Mouse (Mus musculus) liver, embryonic 15.5 days (tissue): ENCODE results near the gene Camta1. TPM values are rescaled to one million over a fixed set of nuclear protein-coding genes. Genes with fewer than 3 reads are reported as not detected.

Source experiments
- ATAC-seq: fragments of 200-750 bp; cut with Nextera tagmentation; 2 replicates; pipeline ENCODE4 v1.8.0; 2017; ENCODE audit warnings: moderate number of reproducible peaks, mild to moderate bottlenecking, moderate library complexity; ENCODE audit not compliant: insufficient read depth
- H3K27ac ChIP-seq: fragments of 300-500 bp; sonication (generic); replicated peaks from 2 replicates; pipeline ENCODE4 v1.5.1; 2015; ENCODE audit warnings: mild to moderate bottlenecking, inconsistent platforms
- H3K27me3 ChIP-seq: fragments of 300-500 bp; sonication (generic); 2 replicates; pipeline ENCODE4 v1.6.1; 2015; ENCODE audit warnings: mild to moderate bottlenecking, inconsistent platforms
- H3K36me3 ChIP-seq: fragments of 300-500 bp; sonication (generic); replicated peaks from 2 replicates; pipeline ENCODE4 v1.6.1; 2015; ENCODE audit warnings: moderate library complexity, mild to moderate bottlenecking, inconsistent platforms
- H3K4me1 ChIP-seq: fragments of 300-500 bp; sonication (generic); replicated peaks from 2 replicates; pipeline ENCODE4 v1.6.1; 2015; ENCODE audit warnings: inconsistent platforms
- H3K4me2 ChIP-seq: fragments of 300-500 bp; sonication (generic); 2 replicates; pipeline ENCODE4 v1.6.1; 2015; ENCODE audit warnings: moderate library complexity, mild to moderate bottlenecking, inconsistent platforms
- H3K4me3 ChIP-seq: fragments of 300-500 bp; sonication (generic); replicated peaks from 2 replicates; pipeline ENCODE4 v1.5.1; 2015; ENCODE audit warnings: mild to moderate bottlenecking, inconsistent platforms
- H3K9ac ChIP-seq: fragments of 300-500 bp; sonication (generic); 2 replicates; pipeline ENCODE4 v1.6.1; 2015; ENCODE audit warnings: moderate library complexity, mild to moderate bottlenecking, inconsistent platforms
- H3K9me3 ChIP-seq: fragments of 300-500 bp; sonication (generic); replicated peaks from 2 replicates; pipeline ENCODE4 v1.6.1; 2016; ENCODE audit warnings: inconsistent platforms
- WGBS: fragments of 180-500 bp; shearing (Covaris S2); methylation state at CpG from one replicate; pipeline ENCODE4 v1.1.7; 2015; ENCODE audit warnings: mixed read lengths; ENCODE audit not compliant: insufficient replicate concordance; 5-methylcytosine and 5-hydroxymethylcytosine counted together
- polyA plus RNA-seq: library from polyadenylated mRNA; unstranded; fragments of >200 nt; fragmentation: Nextera tagmentation; extraction: Ambion mirVana; gene quantifications from 2 replicates; pipeline ENCODE4 v1.2.1, GENCODE M21; 2015

Camta1 gene
- polyA plus RNA-seq, 1 experiment from 2014 or later: 31.1 TPM

DNA sequence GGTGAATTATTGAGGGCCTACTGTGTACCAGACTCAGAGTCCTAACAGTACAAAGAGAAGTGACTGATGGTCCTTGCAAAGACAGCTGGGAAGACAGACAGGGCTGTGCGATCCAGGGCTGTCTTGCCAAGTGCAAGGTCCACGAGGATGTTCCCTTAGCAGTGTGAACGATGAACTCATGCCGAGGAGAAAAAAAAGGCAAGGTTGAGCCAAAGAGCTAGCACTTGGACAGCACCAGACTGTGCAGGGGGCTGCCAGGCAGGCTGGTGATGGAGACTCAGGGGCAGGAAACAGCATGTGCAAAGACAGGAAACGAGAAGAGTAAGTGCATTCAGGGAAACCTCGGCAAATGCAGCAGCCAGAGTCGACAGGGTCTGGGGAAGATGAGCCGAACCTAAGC lies 266.6 kb downstream of the Camta1 start:
- H3K9ac ChIP-seq: no peak overlapping the region
- no peaks in the 10 kb centered on the region for H3K36me3 ChIP-seq
- no peaks in the 10 kb centered on the region for H3K9me3 ChIP-seq
- no peaks in the 10 kb centered on the region for H3K27me3 ChIP-seq
- H3K4me3 ChIP-seq: no peak overlapping the region
- no peak overlapping the region for H3K27ac ChIP-seq
- no peak for ATAC-seq
- no peaks in the 10 kb centered on the region for H3K4me1 ChIP-seq
- WGBS: 39% methylated on average over 8 of the region's 8 CpGs
- no peak overlapping the region for H3K4me2 ChIP-seq

DNA sequence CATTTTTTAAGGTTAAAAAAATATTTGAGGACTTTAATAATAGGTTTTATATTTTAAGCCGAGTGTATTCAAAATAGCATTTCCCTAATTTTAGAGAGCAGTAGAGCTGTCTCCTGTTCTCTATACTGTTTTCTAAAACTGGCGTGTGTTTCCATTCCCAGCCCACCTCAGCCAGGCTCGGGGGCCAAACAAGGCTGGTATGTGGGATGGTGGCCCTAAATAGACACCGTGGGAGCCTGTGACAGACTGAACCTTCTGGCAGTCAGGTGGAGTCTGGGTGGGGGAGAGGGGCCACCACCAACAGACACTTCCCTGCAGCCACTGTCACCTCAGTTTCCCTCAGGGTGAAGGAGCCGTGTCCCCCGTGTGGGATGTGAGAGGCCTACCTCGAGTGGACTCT lies 268.6 kb downstream of the Camta1 start:
- no peak overlapping the region for H3K4me3 ChIP-seq
- no peaks in the 10 kb centered on the region for H3K36me3 ChIP-seq
- WGBS: 52% methylated on average over 7 of the region's 7 CpGs
- H3K9me3 ChIP-seq: no peaks in the 10 kb centered on the region
- H3K4me1 ChIP-seq: no peaks in the 10 kb centered on the region
- no peak for ATAC-seq
- H3K4me2 ChIP-seq: no peak overlapping the region
- H3K9ac ChIP-seq: no peak overlapping the region
- no peaks in the 10 kb centered on the region for H3K27me3 ChIP-seq
- H3K27ac ChIP-seq: no peak overlapping the region

DNA sequence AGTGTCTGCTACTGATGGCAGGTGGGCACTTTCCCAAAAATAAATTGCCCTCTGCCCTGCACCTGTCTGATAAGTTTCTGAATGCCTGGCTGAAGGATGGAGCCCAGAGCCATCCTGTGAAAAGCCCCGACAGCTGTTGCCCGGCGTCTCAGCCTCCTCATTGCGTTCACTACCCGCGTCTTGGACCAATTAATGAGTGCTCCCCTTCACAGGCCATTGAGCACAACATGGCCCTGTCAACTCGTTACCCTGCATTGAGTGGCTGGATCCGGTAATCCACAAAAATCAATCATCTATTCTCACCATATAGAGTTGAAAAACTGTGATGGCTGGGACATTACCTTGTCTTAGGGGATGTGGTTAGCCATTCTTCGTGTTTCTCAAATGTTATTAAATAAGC lies 275.6 kb downstream of the Camta1 start:
- H3K27ac ChIP-seq: no peak overlapping the region
- ATAC-seq: no peak

DNA sequence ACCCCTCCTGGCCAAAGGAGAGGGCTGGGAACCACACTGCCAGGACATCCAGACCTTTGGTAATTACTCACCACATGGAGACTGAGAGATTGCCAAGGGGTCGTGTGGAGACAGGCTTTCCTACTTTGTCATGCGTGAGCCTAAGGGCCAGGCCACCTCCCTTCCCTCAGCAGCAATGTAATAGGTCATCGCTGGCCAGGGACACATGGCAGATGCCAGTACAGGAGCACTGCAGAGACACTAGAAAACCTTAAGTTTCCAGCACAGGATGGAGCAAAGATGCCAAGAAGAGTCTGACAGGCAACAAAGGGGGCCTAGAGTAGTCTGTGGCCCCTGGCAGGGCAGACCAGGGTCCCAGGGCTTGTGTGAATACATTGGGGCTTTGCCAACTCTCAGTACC lies 283.7 kb downstream of the Camta1 start:
- no peaks in the 10 kb centered on the region for H3K4me1 ChIP-seq
- no peaks in the 10 kb centered on the region for H3K9me3 ChIP-seq
- no peak overlapping the region for H3K4me2 ChIP-seq
- no peak overlapping the region for H3K4me3 ChIP-seq
- no peak overlapping the region for H3K27ac ChIP-seq
- H3K9ac ChIP-seq: no peak overlapping the region
- whole genome bisulfite sequencing: 45% methylated on average over 3 of the region's 3 CpGs
- H3K27me3 ChIP-seq: no peaks in the 10 kb centered on the region
- H3K36me3 ChIP-seq: no peaks in the 10 kb centered on the region
- ATAC-seq: no peak

More for the DNA sequence above, 275.6 kb downstream of the Camta1 start:
- Histone ChIP-seq H3K4me3 (no peak overlapping the region), H3K4me1 (no peaks in the 10 kb centered on the region), H3K4me2 (no peak overlapping the region), H3K36me3 (no peaks in the 10 kb centered on the region), H3K27me3 (no peaks in the 10 kb centered on the region), H3K9me3 (no peaks in the 10 kb centered on the region), H3K9ac (no peak overlapping the region)
- WGBS: 68% methylated on average over 9 of the region's 9 CpGs

DNA sequence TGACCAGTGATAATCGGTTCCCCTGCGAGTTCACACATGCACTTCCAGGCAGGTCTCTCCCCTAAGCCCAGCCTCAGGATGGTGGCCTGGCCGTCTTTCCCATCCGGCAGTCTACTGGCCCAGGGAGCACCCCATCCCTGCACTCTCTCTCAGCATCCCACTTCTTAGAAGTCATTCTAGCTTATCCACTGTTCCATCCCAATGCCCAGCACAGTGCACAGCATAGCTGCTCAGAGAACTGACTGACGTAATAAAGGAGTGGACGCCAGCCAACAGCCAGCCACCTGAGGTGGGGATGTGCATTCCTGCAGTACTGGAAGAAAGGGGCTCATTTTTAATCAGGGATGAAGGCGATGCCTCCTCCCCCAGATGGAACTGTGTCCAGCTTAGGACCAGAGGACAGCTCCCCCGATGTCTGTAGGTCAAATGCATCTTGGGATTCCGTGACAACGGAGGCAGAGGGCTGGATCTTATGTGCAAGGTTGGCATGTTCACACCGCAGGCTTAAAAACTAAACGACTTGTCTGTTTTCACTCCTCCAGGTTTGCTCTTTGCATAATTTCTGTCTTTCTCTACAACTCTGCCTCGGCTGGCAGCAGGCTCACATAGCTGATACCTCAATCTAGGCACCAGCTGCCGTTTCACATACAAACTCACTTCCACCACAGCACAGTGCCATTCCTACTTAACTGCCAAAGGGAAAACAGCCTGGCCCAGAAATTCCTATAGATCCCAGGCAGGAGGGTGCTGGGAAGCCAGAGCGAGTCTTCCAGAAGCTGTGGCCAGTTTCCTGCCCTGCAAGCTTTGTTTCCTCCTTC lies 285.2 kb downstream of the Camta1 start:
- no peaks in the 10 kb centered on the region for H3K36me3 ChIP-seq
- 57% methylated on average over 15 of the region's 15 CpGs for WGBS
- no peak for ATAC-seq

DNA sequence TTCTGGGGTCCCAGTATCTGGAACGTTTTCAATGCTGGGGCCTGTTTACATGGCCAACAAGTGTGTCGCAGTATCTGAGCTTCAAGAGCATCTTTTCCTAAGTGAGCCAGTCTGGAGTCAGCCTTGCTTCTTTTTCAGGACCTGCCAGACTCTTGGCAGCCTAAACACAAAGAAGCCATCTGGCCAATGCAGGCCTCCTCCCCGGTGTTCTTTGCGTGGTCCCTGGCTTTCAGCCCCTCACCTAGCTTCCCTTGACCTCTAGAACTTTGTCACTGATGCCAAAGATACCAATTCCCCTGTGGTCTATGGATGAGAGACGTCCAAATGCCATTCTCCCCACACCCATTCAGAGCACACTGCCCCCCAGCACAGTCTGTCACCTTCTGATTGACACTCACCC lies 289.0 kb downstream of the Camta1 start:
- Histone ChIP-seq H3K4me1 (no peaks in the 10 kb centered on the region), H3K36me3 (no peaks in the 10 kb centered on the region), H3K27ac (no peak overlapping the region), H3K27me3 (no peaks in the 10 kb centered on the region), H3K9me3 (no peaks in the 10 kb centered on the region), H3K4me3 (no peak overlapping the region), H3K9ac (no peak overlapping the region), H3K4me2 (no peak overlapping the region)
- 49% methylated on average over 5 of the region's 5 CpGs for WGBS
- ATAC-seq: no peak

More for the DNA sequence above, 285.2 kb downstream of the Camta1 start:
- no peak overlapping the region for H3K4me2 ChIP-seq
- no peak overlapping the region for H3K4me3 ChIP-seq
- no peaks in the 10 kb centered on the region for H3K27me3 ChIP-seq
- H3K27ac ChIP-seq: no peak overlapping the region
- H3K9ac ChIP-seq: no peak overlapping the region
- no peaks in the 10 kb centered on the region for H3K4me1 ChIP-seq
- no peaks in the 10 kb centered on the region for H3K9me3 ChIP-seq

DNA sequence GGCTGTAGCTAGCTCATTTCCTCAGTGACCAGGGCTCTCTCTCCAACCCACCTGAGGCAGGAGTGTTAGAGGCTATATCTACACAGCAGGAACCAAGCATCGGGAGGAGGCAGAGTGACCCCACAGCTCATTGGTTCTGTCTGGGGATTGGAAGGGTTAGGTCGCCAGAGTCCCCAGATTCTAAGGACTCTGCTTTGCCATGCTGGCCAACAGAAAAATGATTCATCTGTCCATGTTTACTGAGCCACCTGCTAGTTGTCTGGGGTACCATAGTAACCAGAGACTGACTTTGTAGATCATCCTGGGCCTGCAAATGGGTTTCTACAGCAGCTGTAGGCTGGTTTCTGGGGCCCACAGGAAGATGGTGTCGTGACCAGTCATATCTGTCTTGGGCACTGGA lies 292.1 kb downstream of the Camta1 start:
- Histone ChIP-seq H3K27me3 (no peaks in the 10 kb centered on the region), H3K4me1 (no peaks in the 10 kb centered on the region), H3K9me3 (no peaks in the 10 kb centered on the region), H3K27ac (no peak overlapping the region), H3K4me3 (no peak overlapping the region), H3K9ac (no peak overlapping the region), H3K4me2 (no peak overlapping the region), H3K36me3 (no peaks in the 10 kb centered on the region)
- WGBS: 57% methylated on average over 3 of the region's 3 CpGs
- no peak for ATAC-seq

DNA sequence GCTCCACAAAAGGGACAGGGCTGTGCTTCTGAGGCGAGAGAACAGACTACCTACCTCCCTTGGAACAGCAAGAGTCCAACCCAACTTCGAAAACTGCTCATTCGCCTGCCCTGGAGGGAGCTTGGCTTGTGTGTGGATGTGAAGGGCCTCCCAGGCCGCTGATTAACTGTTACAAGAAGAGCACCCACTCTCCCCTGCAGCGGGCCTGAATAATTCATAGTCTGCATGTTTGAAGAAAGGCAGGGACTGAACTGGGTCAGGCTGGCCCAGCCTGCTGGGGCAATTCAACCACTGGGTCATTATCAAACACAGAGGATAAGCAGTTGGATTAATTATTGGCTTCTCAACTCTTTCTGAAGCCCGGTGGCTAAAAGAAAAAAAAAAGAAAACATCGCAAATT lies 292.8 kb downstream of the Camta1 start:
- ATAC-seq: no peak
- Histone ChIP-seq H3K36me3 (no peaks in the 10 kb centered on the region), H3K27ac (no peak overlapping the region), H3K9me3 (no peaks in the 10 kb centered on the region), H3K4me2 (no peak overlapping the region), H3K9ac (no peak overlapping the region), H3K4me1 (no peaks in the 10 kb centered on the region), H3K27me3 (no peaks in the 10 kb centered on the region), H3K4me3 (no peak overlapping the region)
- 45% methylated on average over 7 of the region's 7 CpGs for WGBS

DNA sequence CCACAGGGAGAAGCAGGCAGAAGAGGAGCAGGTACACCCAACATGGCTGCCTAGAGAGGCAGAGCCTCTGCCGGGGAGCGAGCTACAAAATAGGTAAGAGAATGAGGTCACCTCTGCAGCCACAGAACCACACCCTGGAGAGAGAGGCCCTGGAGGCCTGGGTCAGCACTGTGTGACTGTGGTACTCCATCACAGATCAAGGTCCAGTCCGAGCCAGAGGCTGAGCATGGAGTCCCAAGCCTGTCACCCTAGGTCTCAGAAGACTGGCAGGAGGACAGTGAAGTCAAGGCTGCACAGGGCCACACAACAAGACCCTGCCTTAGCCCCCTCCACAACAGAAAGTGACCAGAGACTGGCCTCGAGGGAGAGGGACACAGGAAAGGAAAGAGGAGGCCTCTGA lies 294.6 kb downstream of the Camta1 start:
- 43% methylated on average over 4 of the region's 4 CpGs for WGBS
- no peaks in the 10 kb centered on the region for H3K4me1 ChIP-seq
- H3K4me2 ChIP-seq: no peak overlapping the region
- no peak overlapping the region for H3K4me3 ChIP-seq
- no peak for ATAC-seq
- H3K27ac ChIP-seq: no peak overlapping the region
- H3K27me3 ChIP-seq: no peaks in the 10 kb centered on the region
- H3K36me3 ChIP-seq: no peaks in the 10 kb centered on the region
- no peak overlapping the region for H3K9ac ChIP-seq
- H3K9me3 ChIP-seq: no peaks in the 10 kb centered on the region

DNA sequence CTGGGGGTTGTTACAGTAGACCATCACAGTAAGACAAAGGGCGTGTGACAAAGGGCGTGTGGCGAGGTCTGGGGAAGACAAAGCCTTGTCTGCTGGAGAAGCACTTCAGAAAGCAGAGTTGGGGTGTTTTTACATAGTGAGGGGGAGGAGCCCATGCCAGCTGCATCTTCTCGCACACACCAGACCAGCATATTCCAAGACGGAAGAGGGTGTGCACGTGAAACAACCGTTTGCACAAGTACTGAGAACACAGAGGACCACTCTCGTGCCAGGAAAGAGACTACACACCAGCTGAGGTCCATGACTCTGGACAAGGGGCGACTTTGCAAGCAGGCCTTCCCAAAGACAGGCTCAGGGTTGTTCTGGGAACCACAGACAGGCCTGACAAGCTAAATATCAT lies 306.2 kb downstream of the Camta1 start:
- Histone ChIP-seq H3K27me3 (no peaks in the 10 kb centered on the region), H3K4me3 (no peak overlapping the region), H3K36me3 (no peaks in the 10 kb centered on the region), H3K9ac (no peak overlapping the region), H3K27ac (no peak overlapping the region), H3K9me3 (no peaks in the 10 kb centered on the region), H3K4me2 (no peak overlapping the region), H3K4me1 (no peaks in the 10 kb centered on the region)
- 60% methylated on average over 9 of the region's 9 CpGs for WGBS
- ATAC-seq: no peak

GRCm38 (mm10) chr4:151549523-151549922 lies 312.2 kb downstream of the Camta1 start:
- no peak overlapping the region for H3K27ac ChIP-seq
- H3K4me2 ChIP-seq: no peak overlapping the region
- H3K4me1 ChIP-seq: no peaks in the 10 kb centered on the region
- 59% methylated on average over 10 of the region's 10 CpGs for WGBS
- H3K36me3 ChIP-seq: no peaks in the 10 kb centered on the region
- H3K27me3 ChIP-seq: no peaks in the 10 kb centered on the region
- no peak for ATAC-seq
- no peak overlapping the region for H3K9ac ChIP-seq
- H3K9me3 ChIP-seq: no peaks in the 10 kb centered on the region
- no peak overlapping the region for H3K4me3 ChIP-seq

DNA sequence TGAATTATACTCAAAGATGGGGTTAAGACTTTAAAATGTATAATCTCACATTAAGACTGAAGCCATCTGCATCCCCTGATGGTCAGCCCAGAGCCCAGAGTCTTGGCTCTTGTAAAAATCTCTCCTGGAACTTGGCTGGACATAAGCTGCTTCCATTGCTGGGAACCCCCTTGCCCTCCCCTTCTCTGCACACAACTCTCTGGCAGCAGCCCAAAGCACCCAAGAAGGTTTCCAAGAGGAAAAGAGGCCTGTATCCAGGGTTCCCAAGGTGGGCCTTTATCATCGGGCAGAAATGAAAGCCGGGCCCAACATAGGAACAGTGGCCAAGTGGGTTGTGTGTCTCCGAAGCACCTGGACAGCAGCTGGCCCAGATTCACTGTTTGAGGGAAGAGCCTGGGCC lies 316.2 kb downstream of the Camta1 start:
- no peaks in the 10 kb centered on the region for H3K9me3 ChIP-seq
- no peak overlapping the region for H3K27ac ChIP-seq
- H3K4me2 ChIP-seq: no peak overlapping the region
- H3K4me3 ChIP-seq: no peak overlapping the region
- no peaks in the 10 kb centered on the region for H3K27me3 ChIP-seq
- 76% methylated on average over 3 of the region's 3 CpGs for WGBS
- ATAC-seq: no peak
- no peaks in the 10 kb centered on the region for H3K36me3 ChIP-seq
- no peak overlapping the region for H3K9ac ChIP-seq
- H3K4me1 ChIP-seq: no peaks in the 10 kb centered on the region
